Mouse (Mus musculus): Measurements from ENCODE around the gene Desi1. TPM values are rescaled to one million over a fixed set of nuclear protein-coding genes. Genes with fewer than 3 reads are reported as not detected.
"Not testable (repeated sequence)": the region's sequence is repeated elsewhere in the genome, so short reads cannot be mapped to it uniquely, and the experiment has no call there.

The Desi1 gene
- polyA plus RNA-seq, 1 experiment from 2014 or later: 23.0 TPM

DNA sequence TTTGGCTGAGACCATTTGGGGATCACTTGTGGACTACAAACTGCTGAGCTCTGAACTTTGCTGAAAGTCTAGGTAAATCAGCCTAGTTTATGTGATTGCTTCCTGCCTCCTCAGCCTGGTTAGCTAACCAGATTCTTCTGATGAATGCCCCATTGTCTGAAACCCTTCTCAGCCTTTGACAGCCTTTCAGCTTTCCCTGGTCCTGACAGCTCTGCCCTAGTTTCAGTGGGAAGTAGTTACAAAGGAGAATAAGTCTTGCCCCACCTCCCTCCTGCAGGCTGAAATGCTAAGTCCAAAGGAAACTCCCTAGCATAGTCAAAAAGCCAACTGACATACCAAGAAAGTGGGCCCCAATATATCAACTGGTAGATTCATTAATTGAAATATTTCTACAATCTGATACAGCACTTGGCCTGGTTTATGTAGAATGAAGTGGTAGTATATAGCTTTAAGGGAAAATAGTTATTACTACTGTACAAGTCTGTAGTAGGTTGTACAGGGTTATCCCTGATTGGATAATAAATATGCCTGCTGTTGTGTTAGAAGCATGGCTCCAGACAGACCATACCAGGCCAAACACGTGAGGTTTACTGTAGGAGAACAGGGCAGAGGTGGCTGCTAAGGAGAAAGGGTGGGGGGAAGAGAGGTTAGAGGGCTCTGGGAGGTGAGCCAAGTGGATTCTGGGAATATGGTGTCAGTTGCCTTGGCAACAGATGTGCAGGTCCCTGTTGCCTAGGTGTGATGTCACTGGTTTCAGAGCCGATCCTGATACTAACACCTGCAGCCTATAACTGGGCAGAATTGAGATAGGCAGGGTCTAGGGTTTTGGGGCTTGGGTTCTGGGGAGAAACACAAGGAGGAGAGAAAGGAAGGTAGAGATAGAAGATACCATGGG is 48.1 kb downstream of the Desi1 start:
- Histone ChIP-seq H3K36me3 (no peaks in the 10 kb centered on the region), H3K4me2 (no peak overlapping the region), H3K9ac (no peak overlapping the region), H3K4me3 (replicated peaks) (no peak overlapping the region), H3K27me3 (replicated peaks) (no peaks in the 10 kb centered on the region), H3K27ac (no peak overlapping the region), H3K4me1 (no peaks in the 10 kb centered on the region), H3K9me3 (no peaks in the 10 kb centered on the region)
- no peak for ATAC-seq (ENCODE audit: insufficient read depth, low FRiP score, low read depth)
- 50% methylated on average over 2 of the region's 2 CpGs for WGBS

DNA sequence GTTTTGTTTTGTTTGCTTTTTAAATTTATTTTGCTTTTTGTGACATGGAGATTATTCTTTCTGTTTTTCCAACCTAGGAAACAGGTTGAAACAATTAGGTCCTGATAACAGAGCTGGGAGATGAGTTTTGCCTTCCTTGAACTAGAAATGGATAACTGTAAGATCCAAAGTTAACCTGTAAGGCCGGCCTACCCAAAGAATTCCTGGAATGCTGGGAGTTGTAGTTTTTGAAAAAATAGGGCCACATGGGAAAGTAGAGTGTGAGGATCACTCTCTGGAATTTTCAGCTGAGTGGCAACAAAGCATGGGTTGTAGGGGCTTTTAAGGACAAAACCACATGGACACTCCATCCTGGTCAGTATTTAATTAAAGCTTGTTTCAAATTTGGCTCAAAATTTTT is 51.5 kb downstream of the Desi1 start:
- no peak overlapping the region for H3K4me3 ChIP-seq (replicated peaks)
- no peak overlapping the region for H3K4me2 ChIP-seq
- no peak overlapping the region for H3K9ac ChIP-seq
- ATAC-seq (ENCODE audit: insufficient read depth, low FRiP score, low read depth): no peak
- 52% methylated on average over 1 of the region's 1 CpGs for WGBS
- no peaks in the 10 kb centered on the region for H3K9me3 ChIP-seq
- no peaks in the 10 kb centered on the region for H3K4me1 ChIP-seq
- no peaks in the 10 kb centered on the region for H3K36me3 ChIP-seq
- no peaks in the 10 kb centered on the region for H3K27me3 ChIP-seq (replicated peaks)
- no peak overlapping the region for H3K27ac ChIP-seq

- no peak within 1 kb of the TSS for H3K27ac ChIP-seq
- H3K27me3 ChIP-seq (replicated peaks): no peaks in the 10 kb centered on the region
- no peak within 1 kb of the TSS for H3K4me2 ChIP-seq
- H3K4me1 ChIP-seq: no peaks in the 10 kb centered on the region
- H3K9ac ChIP-seq: no peak within 1 kb of the TSS
- no peak within 1 kb of the TSS for H3K4me3 ChIP-seq (replicated peaks)
- no peaks in the 10 kb centered on the region for H3K9me3 ChIP-seq
- ATAC-seq (ENCODE audit: insufficient read depth, low FRiP score, low read depth): no peak
- H3K36me3 ChIP-seq: no peaks in the 10 kb centered on the region
- 92% methylated on average over 23 of the region's 23 CpGs for WGBS
Measured at GRCm38 (mm10) chr15:81980321-81980720, 53.3 kb downstream of the Desi1 start, which contains the start of gene 1700029P11Rik. TSS of gene 1700029P11Rik (plus strand) at chr15:81980540.

GRCm38 (mm10) chr15:81975156-81975555 is 58.5 kb downstream of the Desi1 start:
- not testable (repeated sequence) for H3K36me3 ChIP-seq; H3K4me1 ChIP-seq; H3K4me3 ChIP-seq (replicated peaks); H3K9ac ChIP-seq; H3K9me3 ChIP-seq; H3K4me2 ChIP-seq; ATAC-seq (ENCODE audit: insufficient read depth, low FRiP score, low read depth); H3K27me3 ChIP-seq (replicated peaks); H3K27ac ChIP-seq
- WGBS: 92% methylated on average over 8 of the region's 8 CpGs

GRCm38 (mm10) chr15:81970498-81970897 is 63.2 kb downstream of the Desi1 start:
- not testable (repeated sequence) for ATAC-seq (ENCODE audit: insufficient read depth, low FRiP score, low read depth); H3K4me1 ChIP-seq; H3K4me2 ChIP-seq; H3K27me3 ChIP-seq (replicated peaks); H3K27ac ChIP-seq; H3K9ac ChIP-seq; H3K36me3 ChIP-seq; H3K4me3 ChIP-seq (replicated peaks); H3K9me3 ChIP-seq
- 89% methylated on average over 4 of the region's 4 CpGs for WGBS

- not testable (repeated sequence) for H3K4me1 ChIP-seq; H3K9me3 ChIP-seq; H3K36me3 ChIP-seq; H3K4me3 ChIP-seq (replicated peaks); H3K4me2 ChIP-seq; H3K27ac ChIP-seq; ATAC-seq (ENCODE audit: insufficient read depth, low FRiP score, low read depth); H3K27me3 ChIP-seq (replicated peaks); H3K9ac ChIP-seq
- WGBS: 70% methylated on average over 6 of the region's 6 CpGs
Measured at GRCm38 (mm10) chr15:81969635-81970034, 64.0 kb downstream of the Desi1 start.

- no peak overlapping the region for H3K4me2 ChIP-seq
- H3K4me3 ChIP-seq (replicated peaks): no peak overlapping the region
- no peaks in the 10 kb centered on the region for H3K36me3 ChIP-seq
- H3K27me3 ChIP-seq (replicated peaks): no peaks in the 10 kb centered on the region
- no peaks in the 10 kb centered on the region for H3K9me3 ChIP-seq
- 52% methylated on average over 7 of the region's 7 CpGs for WGBS
- H3K27ac ChIP-seq: no peak overlapping the region
- no peaks in the 10 kb centered on the region for H3K4me1 ChIP-seq
- no peak overlapping the region for H3K9ac ChIP-seq
- peak; percentile 43; the same call in 1 of the 2 replicates for ATAC-seq (ENCODE audit: insufficient read depth, low FRiP score, low read depth)
Measured at GRCm38 (mm10) chr15:81969173-81969572, 64.5 kb downstream of the Desi1 start.

- ATAC-seq (ENCODE audit: insufficient read depth, low FRiP score, low read depth): no peak
- WGBS: 51% methylated on average over 2 of the region's 2 CpGs
- no peaks in the 10 kb centered on the region for H3K36me3 ChIP-seq
- H3K4me3 ChIP-seq (replicated peaks): no peak overlapping the region
- H3K4me1 ChIP-seq: no peaks in the 10 kb centered on the region
- H3K4me2 ChIP-seq: no peak overlapping the region
- H3K27me3 ChIP-seq (replicated peaks): no peaks in the 10 kb centered on the region
- H3K27ac ChIP-seq: no peak overlapping the region
- no peak overlapping the region for H3K9ac ChIP-seq
- H3K9me3 ChIP-seq: no peaks in the 10 kb centered on the region
Measured at GRCm38 (mm10) chr15:81968447-81968846, 65.2 kb downstream of the Desi1 start.

DNA sequence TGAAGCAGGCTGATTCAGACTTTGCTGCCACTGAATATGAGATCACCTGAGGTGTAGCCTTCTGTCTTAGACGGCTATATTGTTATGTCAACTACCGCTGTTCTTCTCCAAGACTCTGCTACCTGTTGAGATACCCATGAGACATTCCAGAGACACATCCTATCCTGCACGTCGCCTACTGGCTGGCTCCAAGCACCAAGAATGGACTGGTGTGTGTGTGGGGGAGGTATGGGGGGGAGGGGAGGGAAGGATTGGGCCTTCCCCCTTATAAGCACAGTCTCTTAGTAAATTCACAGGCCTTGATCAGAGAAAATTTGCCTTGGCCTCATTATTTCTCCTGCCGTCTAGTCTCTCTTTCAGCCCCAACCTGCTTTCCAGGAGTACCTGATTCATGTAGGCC is 65.8 kb downstream of the Desi1 start:
- Histone ChIP-seq H3K36me3 (no peaks in the 10 kb centered on the region), H3K27me3 (replicated peaks) (no peaks in the 10 kb centered on the region), H3K4me3 (replicated peaks) (no peak overlapping the region), H3K27ac (no peak overlapping the region), H3K4me1 (no peaks in the 10 kb centered on the region), H3K9me3 (no peaks in the 10 kb centered on the region), H3K4me2 (no peak overlapping the region), H3K9ac (no peak overlapping the region)
- 89% methylated on average over 5 of the region's 5 CpGs for WGBS
- ATAC-seq (ENCODE audit: insufficient read depth, low FRiP score, low read depth): no peak

- H3K27me3 ChIP-seq (replicated peaks): no peaks in the 10 kb centered on the region
- no peak overlapping the region for H3K4me2 ChIP-seq
- H3K9ac ChIP-seq: no peak overlapping the region
- H3K36me3 ChIP-seq: no peaks in the 10 kb centered on the region
- no peaks in the 10 kb centered on the region for H3K4me1 ChIP-seq
- no peaks in the 10 kb centered on the region for H3K9me3 ChIP-seq
- 76% methylated on average over 13 of the region's 14 CpGs for WGBS
- H3K27ac ChIP-seq: no peak overlapping the region
- no peak overlapping the region for H3K4me3 ChIP-seq (replicated peaks)
- no peak for ATAC-seq (ENCODE audit: insufficient read depth, low FRiP score, low read depth)
Measured at GRCm38 (mm10) chr15:81966062-81966829, 67.4 kb downstream of the Desi1 start.

GRCm38 (mm10) chr15:81964980-81965545 is 68.6 kb downstream of the Desi1 start:
- Histone ChIP-seq H3K4me1 (peaks cover 5% of the 10 kb centered on the region), H3K9me3 (no peaks in the 10 kb centered on the region), H3K4me2 (no peak overlapping the region), H3K4me3 (replicated peaks) (no peak overlapping the region), H3K36me3 (no peaks in the 10 kb centered on the region), H3K27me3 (replicated peaks) (no peaks in the 10 kb centered on the region), H3K9ac (no peak overlapping the region), H3K27ac (no peak overlapping the region)
- 60% methylated on average over 4 of the region's 4 CpGs for WGBS
- ATAC-seq (ENCODE audit: insufficient read depth, low FRiP score, low read depth): no peak

- no peaks in the 10 kb centered on the region for H3K36me3 ChIP-seq
- H3K4me3 ChIP-seq (replicated peaks): no peak overlapping the region
- no peak for ATAC-seq (ENCODE audit: insufficient read depth, low FRiP score, low read depth)
- 48% methylated on average over 1 of the region's 1 CpGs for WGBS
- no peak overlapping the region for H3K27ac ChIP-seq
- H3K9me3 ChIP-seq: no peaks in the 10 kb centered on the region
- H3K9ac ChIP-seq: no peak overlapping the region
- no peak overlapping the region for H3K4me2 ChIP-seq
- H3K27me3 ChIP-seq (replicated peaks): no peaks in the 10 kb centered on the region
- H3K4me1 ChIP-seq: peaks cover 5% of the 10 kb centered on the region
Measured at GRCm38 (mm10) chr15:81964262-81964661, 69.4 kb downstream of the Desi1 start.
